Mouse (Mus musculus): ENCODE results near the gene Pias1. TPM values are rescaled to one million over a fixed set of nuclear protein-coding genes. Genes with fewer than 3 reads are reported as not detected.

Pias1 gene
- polyA plus RNA-seq, 1 experiment from 2014 or later: 41.5 TPM

GRCm38 (mm10) chr9:62970345-62970744 lies 17.4 kb downstream of the Pias1 start:
- ATAC-seq (replicated peaks; ENCODE audit: low FRiP score) (no peak), DNase-seq (ENCODE audit: low spot score) (no peak)
- Histone ChIP-seq H3K27me3 (replicated peaks; ENCODE audit: control insufficient read depth, insufficient read depth, low read length) (no peaks in the 10 kb centered on the region), H3K9ac (ENCODE audit: low read depth, low read length) (no peak overlapping the region), H3K4me2 (no peak overlapping the region), H3K9me3 (ENCODE audit: control insufficient read depth, low read length) (no peaks in the 10 kb centered on the region), H3K36me3 (ENCODE audit: control insufficient read depth, insufficient read depth, low read length) (no peaks in the 10 kb centered on the region), H3K4me3 (ENCODE audit: low read depth, low read length) (no peak overlapping the region), H3K27ac (ENCODE audit: low read depth, low read length) (no peak overlapping the region), H3K4me1 (replicated peaks; ENCODE audit: control insufficient read depth, insufficient read depth, low read length) (peaks cover 11% of the 10 kb centered on the region)

- Histone ChIP-seq H3K9ac (ENCODE audit: low read depth, low read length) (no peak overlapping the region), H3K27ac (ENCODE audit: low read depth, low read length) (no peak overlapping the region)
- 91% methylated on average over 3 of the region's 3 CpGs for WGBS
Measured at GRCm38 (mm10) chr9:62966018-62966417, 21.7 kb downstream of the Pias1 start.

GRCm38 (mm10) chr9:62952713-62953112 lies 35.0 kb downstream of the Pias1 start:
- Histone ChIP-seq H3K27me3 (replicated peaks; ENCODE audit: control insufficient read depth, insufficient read depth, low read length) (no peaks in the 10 kb centered on the region), H3K27ac (ENCODE audit: low read depth, low read length) (no peak overlapping the region), H3K36me3 (ENCODE audit: control insufficient read depth, insufficient read depth, low read length) (peaks cover 3% of the 10 kb centered on the region; the same call in 1 of the 2 replicates), H3K4me3 (ENCODE audit: low read depth, low read length) (no peak overlapping the region), H3K4me1 (replicated peaks; ENCODE audit: control insufficient read depth, insufficient read depth, low read length) (peaks cover 11% of the 10 kb centered on the region), H3K9me3 (ENCODE audit: control insufficient read depth, low read length) (no peaks in the 10 kb centered on the region), H3K9ac (ENCODE audit: low read depth, low read length) (no peak overlapping the region), H3K4me2 (no peak overlapping the region)
- DNase-seq (ENCODE audit: low spot score) (no peak), ATAC-seq (replicated peaks; ENCODE audit: low FRiP score) (no peak)

More at GRCm38 (mm10) chr9:62966018-62966417, 21.7 kb downstream of the Pias1 start:
- Histone ChIP-seq H3K27me3 (replicated peaks; ENCODE audit: control insufficient read depth, insufficient read depth, low read length) (no peaks in the 10 kb centered on the region), H3K4me2 (no peak overlapping the region), H3K9me3 (ENCODE audit: control insufficient read depth, low read length) (no peaks in the 10 kb centered on the region), H3K4me1 (replicated peaks; ENCODE audit: control insufficient read depth, insufficient read depth, low read length) (peaks cover 5% of the 10 kb centered on the region), H3K4me3 (ENCODE audit: low read depth, low read length) (no peak overlapping the region), H3K36me3 (ENCODE audit: control insufficient read depth, insufficient read depth, low read length) (no peaks in the 10 kb centered on the region)
- DNase-seq (ENCODE audit: low spot score): no peak
- no peak for ATAC-seq (replicated peaks; ENCODE audit: low FRiP score)

GRCm38 (mm10) chr9:62945346-62945745 lies 42.4 kb downstream of the Pias1 start:
- Histone ChIP-seq H3K27me3 (replicated peaks; ENCODE audit: control insufficient read depth, insufficient read depth, low read length) (no peaks in the 10 kb centered on the region), H3K4me3 (ENCODE audit: low read depth, low read length) (no peak overlapping the region), H3K4me2 (no peak overlapping the region), H3K9ac (ENCODE audit: low read depth, low read length) (no peak overlapping the region), H3K9me3 (ENCODE audit: control insufficient read depth, low read length) (no peaks in the 10 kb centered on the region), H3K4me1 (replicated peaks; ENCODE audit: control insufficient read depth, insufficient read depth, low read length) (no peaks in the 10 kb centered on the region), H3K27ac (ENCODE audit: low read depth, low read length) (no peak overlapping the region), H3K36me3 (ENCODE audit: control insufficient read depth, insufficient read depth, low read length) (peaks cover 5% of the 10 kb centered on the region; the same call in 1 of the 2 replicates)
- DNase-seq (ENCODE audit: low spot score) (no peak), ATAC-seq (replicated peaks; ENCODE audit: low FRiP score) (no peak)
- 95% methylated on average over 6 of the region's 6 CpGs for WGBS

- Histone ChIP-seq H3K4me1 (replicated peaks; ENCODE audit: control insufficient read depth, insufficient read depth, low read length) (no peaks in the 10 kb centered on the region), H3K9me3 (ENCODE audit: control insufficient read depth, low read length) (no peaks in the 10 kb centered on the region), H3K4me3 (ENCODE audit: low read depth, low read length) (no peak overlapping the region), H3K27ac (ENCODE audit: low read depth, low read length) (no peak overlapping the region), H3K27me3 (replicated peaks; ENCODE audit: control insufficient read depth, insufficient read depth, low read length) (no peaks in the 10 kb centered on the region), H3K4me2 (no peak overlapping the region), H3K36me3 (ENCODE audit: control insufficient read depth, insufficient read depth, low read length) (peaks cover 5% of the 10 kb centered on the region; the same call in 1 of the 2 replicates), H3K9ac (ENCODE audit: low read depth, low read length) (no peak overlapping the region)
- ATAC-seq (replicated peaks; ENCODE audit: low FRiP score): no peak
- 87% methylated on average over 1 of the region's 1 CpGs for WGBS
- DNase-seq (ENCODE audit: low spot score): no peak
Measured at GRCm38 (mm10) chr9:62944063-62944462, 43.7 kb downstream of the Pias1 start.

- WGBS: 87% methylated on average over 3 of the region's 3 CpGs
- no peak for ATAC-seq (replicated peaks; ENCODE audit: low FRiP score)
Measured at GRCm38 (mm10) chr9:62940966-62941365, 46.8 kb downstream of the Pias1 start.

GRCm38 (mm10) chr9:62935854-62936253 lies 51.9 kb downstream of the Pias1 start:
- WGBS: 84% methylated on average over 5 of the region's 5 CpGs
- H3K4me1 ChIP-seq (replicated peaks; ENCODE audit: control insufficient read depth, insufficient read depth, low read length): peaks cover 13% of the 10 kb centered on the region

More at GRCm38 (mm10) chr9:62940966-62941365, 46.8 kb downstream of the Pias1 start:
- Histone ChIP-seq H3K4me2 (no peak overlapping the region), H3K4me1 (replicated peaks; ENCODE audit: control insufficient read depth, insufficient read depth, low read length) (0 out of 2 replicates have a peak, but pooled peaks cover 2% of the 10 kb centered on the region), H3K9me3 (ENCODE audit: control insufficient read depth, low read length) (no peaks in the 10 kb centered on the region), H3K36me3 (ENCODE audit: control insufficient read depth, insufficient read depth, low read length) (peaks cover 2% of the 10 kb centered on the region; the same call in 1 of the 2 replicates), H3K4me3 (ENCODE audit: low read depth, low read length) (no peak overlapping the region), H3K9ac (ENCODE audit: low read depth, low read length) (no peak overlapping the region), H3K27ac (ENCODE audit: low read depth, low read length) (no peak overlapping the region), H3K27me3 (replicated peaks; ENCODE audit: control insufficient read depth, insufficient read depth, low read length) (no peaks in the 10 kb centered on the region)
- no peak for DNase-seq (ENCODE audit: low spot score)

GRCm38 (mm10) chr9:62934700-62935400 lies 52.9 kb downstream of the Pias1 start:
- no peak overlapping the region for H3K4me2 ChIP-seq
- WGBS: 30% methylated on average over 2 of the region's 2 CpGs
- DNase-seq (ENCODE audit: low spot score) (no peak), ATAC-seq (replicated peaks; ENCODE audit: low FRiP score) (no peak)
- no peaks in the 10 kb centered on the region for H3K27me3 ChIP-seq (replicated peaks; ENCODE audit: control insufficient read depth, insufficient read depth, low read length)
- H3K4me1 ChIP-seq (replicated peaks; ENCODE audit: control insufficient read depth, insufficient read depth, low read length): peaks cover 13% of the 10 kb centered on the region
- H3K4me3 ChIP-seq (ENCODE audit: low read depth, low read length): no peak overlapping the region
- no peak overlapping the region for H3K9ac ChIP-seq (ENCODE audit: low read depth, low read length)
- H3K36me3 ChIP-seq (ENCODE audit: control insufficient read depth, insufficient read depth, low read length): peaks cover 3% of the 10 kb centered on the region; the same call in 1 of the 2 replicates
- no peak overlapping the region for H3K27ac ChIP-seq (ENCODE audit: low read depth, low read length)
- H3K9me3 ChIP-seq (ENCODE audit: control insufficient read depth, low read length): no peaks in the 10 kb centered on the region

More at GRCm38 (mm10) chr9:62935854-62936253, 51.9 kb downstream of the Pias1 start:
- no peaks in the 10 kb centered on the region for H3K27me3 ChIP-seq (replicated peaks; ENCODE audit: control insufficient read depth, insufficient read depth, low read length)
- ATAC-seq (replicated peaks; ENCODE audit: low FRiP score) (no peak), DNase-seq (ENCODE audit: low spot score) (no peak)
- H3K9ac ChIP-seq (ENCODE audit: low read depth, low read length): no peak overlapping the region
- H3K4me2 ChIP-seq: no peak overlapping the region
- H3K4me3 ChIP-seq (ENCODE audit: low read depth, low read length): no peak overlapping the region
- H3K9me3 ChIP-seq (ENCODE audit: control insufficient read depth, low read length): no peaks in the 10 kb centered on the region
- peaks cover 2% of the 10 kb centered on the region; the same call in 1 of the 2 replicates for H3K36me3 ChIP-seq (ENCODE audit: control insufficient read depth, insufficient read depth, low read length)
- H3K27ac ChIP-seq (ENCODE audit: low read depth, low read length): no peak overlapping the region

All from liver, embryonic 11.5 days (tissue).